Mouse (Mus musculus): Measurements from ENCODE around the gene Mthfsd. TPM values are rescaled to one million over a fixed set of nuclear protein-coding genes. Genes with fewer than 3 reads are reported as not detected.

The Mthfsd gene
- total and polyA plus RNA-seq, 3 experiments: 46.1 to 62.6 TPM; not detected in 1

DNA sequence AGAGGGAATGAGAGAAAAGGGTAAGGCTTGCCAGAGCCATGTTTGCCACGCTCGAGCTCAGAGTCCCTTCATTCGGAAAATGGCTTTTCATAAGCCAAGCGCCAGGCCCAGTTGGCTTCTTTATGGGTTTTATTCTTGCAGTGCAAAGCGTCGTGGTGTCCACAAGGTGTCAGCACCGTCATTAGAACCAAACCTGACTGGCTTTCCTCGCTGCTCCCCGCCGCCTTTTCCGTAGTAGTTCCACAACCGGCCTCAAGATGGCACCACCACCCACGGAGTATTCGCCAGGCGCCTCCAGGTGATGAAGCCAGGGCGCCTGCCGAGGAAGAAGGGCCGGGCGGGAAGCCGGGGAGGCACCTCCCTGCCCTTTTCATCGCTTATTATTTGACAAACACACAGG lies 5.1 kb upstream of the Mthfsd start (continued):
- TF ChIP-seq TCF12 (IDR thresholded peaks at IDR 0.05; ENCODE audit: low read depth, low read length) (peak; percentile 36; the same call in 1 of the 2 replicates), CHD1 (IDR thresholded peaks at IDR 0.05; ENCODE audit: low read depth, low read length) (no peak), ZKSCAN1 (IDR thresholded peaks at IDR 0.05; ENCODE audit: low read depth, low read length) (no peak), NELFE (IDR thresholded peaks at IDR 0.05; ENCODE audit: low read depth, low read length) (no peak; the same call in 1 of the 2 replicates), MAFK (IDR thresholded peaks at IDR 0.05; ENCODE audit: borderline replicate concordance, low read depth, low read length) (no peak), USF1 (IDR thresholded peaks at IDR 0.05; ENCODE audit: low read depth, low read length) (no peak), HCFC1 (IDR thresholded peaks at IDR 0.05; ENCODE audit: low read depth, low read length) (peak; percentile 57; the same call in 1 of the 2 replicates)

DNA sequence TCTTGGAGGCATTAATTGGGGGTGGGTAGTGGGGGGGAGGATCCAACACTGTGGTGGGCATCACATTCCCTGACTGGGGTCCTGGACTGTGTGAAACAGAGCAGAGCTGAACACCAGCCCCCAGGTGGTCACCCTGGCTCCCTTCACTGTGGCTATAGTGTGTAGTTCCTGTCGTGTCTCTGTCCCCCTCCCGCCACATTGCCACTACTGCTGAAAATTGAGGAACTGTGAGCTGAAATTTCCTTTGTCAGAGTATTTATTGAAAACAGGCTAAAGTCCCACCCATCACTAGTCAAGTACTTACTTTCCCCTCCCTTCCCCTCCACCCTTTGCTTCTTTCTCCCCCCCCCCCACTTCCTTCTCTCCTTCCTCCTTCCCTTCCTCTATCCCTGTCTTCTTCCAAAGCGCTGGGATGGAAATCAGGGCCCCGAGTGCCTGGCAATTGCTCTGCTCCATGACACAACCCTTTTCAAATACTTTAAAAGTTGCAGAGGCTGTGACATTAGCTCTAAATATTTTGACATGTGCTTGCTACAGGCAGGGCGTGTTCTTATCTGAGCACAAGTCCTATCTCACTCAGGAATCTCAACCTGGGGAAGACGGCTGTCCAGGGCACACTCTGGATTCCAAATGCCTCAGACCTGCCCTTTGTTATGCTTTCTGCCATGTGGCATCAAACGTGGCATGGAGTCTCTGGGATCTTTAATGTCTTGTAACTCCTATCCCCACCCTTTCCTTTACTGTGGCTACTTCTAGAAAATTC lies 3.1 kb upstream of the Mthfsd start:
- Histone ChIP-seq H3K79me2 (ENCODE audit: control insufficient read depth, insufficient read depth, low read length, poor library complexity) (peaks cover 14% of the 10 kb centered on the region), H3K36me3 (ENCODE audit: control insufficient read depth in 1 of 2, insufficient read depth in 2 of 2, low read length in 2 of 2) (peaks cover 0 to 13% of the 10 kb centered on the region in 2 experiments; a peak in 2 of 4 replicates), H3K27ac (ENCODE audit: control insufficient read depth, low read depth, low read length) (peak overlapping the region; percentile 60), H3K4me3 (ENCODE audit: control insufficient read depth in 1 of 2, insufficient read depth in 1 of 2, low read depth in 2 of 2, low read length in 2 of 2) (no peak overlapping the region; a peak in 1 of 4 replicates), H3K9ac (ENCODE audit: control insufficient read depth, low read depth, low read length, poor library complexity, severe bottlenecking) (peak overlapping the region; percentile 40), H3K9me3 (replicated peaks; ENCODE audit: insufficient read depth, low read length) (no peaks in the 10 kb centered on the region), H3K27me3 (ENCODE audit: control insufficient read depth in 1 of 2, insufficient read depth in 2 of 2, low read length in 2 of 2) (no peaks in the 10 kb centered on the region), H3K4me1 (ENCODE audit: control insufficient read depth in 1 of 2, insufficient read depth in 2 of 2, low read length in 2 of 2) (peaks cover 3 to 21% of the 10 kb centered on the region in 2 experiments; a peak in 3 of 4 replicates)
- peak; percentile 33; the same call in 1 of the 2 replicates for TF ChIP-seq SIN3A (IDR thresholded peaks at IDR 0.05; ENCODE audit: low read length)
- TF ChIP-seq GATA1 (IDR thresholded peaks at IDR 0.05; ENCODE audit: low read depth, low read length): peak; percentile 58
- no peak for TF ChIP-seq ZC3H11A (IDR thresholded peaks at IDR 0.05; ENCODE audit: low read depth, low read length)
- TF ChIP-seq ETS1 (IDR thresholded peaks at IDR 0.05; ENCODE audit: low read depth, low read length): 0 out of 2 replicates have a peak, but pooled peaks have one; percentile 13
- no peak for TF ChIP-seq MYC (IDR thresholded peaks at IDR 0.05; ENCODE audit: low read depth, low read length)
- TF ChIP-seq MAX (IDR thresholded peaks at IDR 0.05; ENCODE audit: low read length): 0 out of 2 replicates have a peak, but pooled peaks have one; percentile 50
- no peak for TF ChIP-seq MAFK (IDR thresholded peaks at IDR 0.05; ENCODE audit: borderline replicate concordance, low read depth, low read length)
- TF ChIP-seq SMC3 (IDR thresholded peaks at IDR 0.05; ENCODE audit: low read depth, low read length): no peak
- TF ChIP-seq EP300 (IDR thresholded peaks at IDR 0.05; ENCODE audit: low read depth in 1 of 2, low read length in 2 of 2): 0 out of 4 replicates have a peak, but pooled peaks of 1 of the 2 experiments have one; percentile 7
- TF ChIP-seq MXI1 (IDR thresholded peaks at IDR 0.05; ENCODE audit: low read depth, low read length): peak; percentile 62
- DNase-seq (ENCODE audit: low read depth, low spot score): peak; percentile 55

DNA sequence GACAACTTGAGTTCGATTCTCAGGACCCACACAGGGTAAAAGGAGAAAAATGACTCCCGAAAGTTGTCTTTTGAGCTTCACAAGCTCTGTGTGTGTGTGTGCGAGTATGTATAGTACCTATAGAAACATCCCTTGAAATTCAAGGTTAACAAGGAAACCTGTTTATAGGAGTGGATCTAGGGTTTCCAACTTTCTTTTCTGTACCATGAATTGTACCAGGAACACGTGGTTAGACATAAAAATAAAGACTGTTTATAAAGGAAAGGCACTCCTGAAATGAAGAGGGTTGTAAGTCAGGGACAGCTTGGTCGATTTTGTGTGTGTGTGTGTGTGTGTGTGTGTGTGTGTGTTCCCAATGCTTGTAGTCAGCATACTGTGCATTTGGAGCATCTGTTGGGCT lies 465 bp upstream of the Mthfsd start:
- Histone ChIP-seq H3K4me3 (ENCODE audit: control insufficient read depth in 1 of 2, insufficient read depth in 1 of 2, low read depth in 2 of 2, low read length in 2 of 2) (peak overlapping the region; percentile 62 to 95), H3K27me3 (ENCODE audit: control insufficient read depth in 1 of 2, insufficient read depth in 2 of 2, low read length in 2 of 2) (no peaks in the 10 kb centered on the region), H3K9me3 (replicated peaks; ENCODE audit: insufficient read depth, low read length) (no peaks in the 10 kb centered on the region), H3K79me2 (ENCODE audit: control insufficient read depth, insufficient read depth, low read length, poor library complexity) (peaks cover 13% of the 10 kb centered on the region), H3K36me3 (ENCODE audit: control insufficient read depth in 1 of 2, insufficient read depth in 2 of 2, low read length in 2 of 2) (peaks cover 0 to 13% of the 10 kb centered on the region in 2 experiments; a peak in 2 of 4 replicates), H3K4me1 (ENCODE audit: control insufficient read depth in 1 of 2, insufficient read depth in 2 of 2, low read length in 2 of 2) (peaks cover 3 to 21% of the 10 kb centered on the region in 2 experiments; a peak in 3 of 4 replicates), H3K27ac (ENCODE audit: control insufficient read depth, low read depth, low read length) (peak overlapping the region; percentile 49), H3K9ac (ENCODE audit: control insufficient read depth, low read depth, low read length, poor library complexity, severe bottlenecking) (peak overlapping the region; percentile 78)
- TF ChIP-seq MAX (IDR thresholded peaks at IDR 0.05; ENCODE audit: low read length) (peak; percentile 78), POLR2AphosphoS2 (IDR thresholded peaks at IDR 0.05; ENCODE audit: low read length) (no peak; the same call in 1 of the 2 replicates), E2F4 (IDR thresholded peaks at IDR 0.05; ENCODE audit: borderline replicate concordance, low read depth, low read length) (no peak), ZNF384 (IDR thresholded peaks at IDR 0.05; ENCODE audit: low read depth, low read length) (no peak), ZC3H11A (IDR thresholded peaks at IDR 0.05; ENCODE audit: low read depth, low read length) (no peak), GABPA (IDR thresholded peaks at IDR 0.05; ENCODE audit: low read depth, low read length) (no peak), MYC (IDR thresholded peaks at IDR 0.05; ENCODE audit: low read depth, low read length) (peak; percentile 56; the same call in 1 of the 2 replicates), MXI1 (IDR thresholded peaks at IDR 0.05; ENCODE audit: low read depth, low read length) (peak; percentile 69), ETS1 (IDR thresholded peaks at IDR 0.05; ENCODE audit: low read depth, low read length) (no peak)
- DNase-seq (ENCODE audit: low read depth, low spot score): no peak

All from MEL (cell line).